Mouse (Mus musculus): ENCODE measurements at regions not wholly inside any gene's neighbourhood (a gene's known extent, or its start where the extent isn't known, plus 50 kb on each side); places are given as distances from the start of the nearest gene placed in this dataset.

DNA sequence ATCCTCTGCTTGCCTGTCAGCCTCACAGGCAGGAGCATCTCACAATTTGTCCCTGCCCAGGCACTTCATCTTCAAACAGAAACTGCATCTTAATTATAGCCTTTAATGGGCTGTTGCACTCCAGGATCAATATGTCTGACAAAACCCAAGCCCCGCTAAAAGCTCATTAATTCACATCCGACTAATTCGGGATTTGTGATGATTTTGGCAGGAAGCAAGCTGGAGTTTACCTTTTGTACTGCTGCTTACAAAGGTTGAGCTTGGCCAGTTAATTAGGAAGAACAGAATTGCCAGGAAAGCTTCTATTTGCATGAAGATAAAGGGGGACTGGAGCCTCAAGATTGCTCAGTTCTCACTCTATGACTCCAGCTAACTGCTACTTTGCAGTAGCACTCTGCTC, 596.6 kb upstream of the Sptlc3 start:
- H3K4me1 ChIP-seq (replicated peaks; ENCODE audit: control insufficient read depth, insufficient read depth, low read length) = no peaks in the 10 kb centered on the region
- ATAC-seq (replicated peaks; ENCODE audit: low FRiP score) (no peak), DNase-seq (ENCODE audit: low spot score) (no peak)
- H3K4me2 ChIP-seq = no peak overlapping the region
- no peak overlapping the region for H3K4me3 ChIP-seq (ENCODE audit: low read depth, low read length)
- H3K36me3 ChIP-seq (ENCODE audit: control insufficient read depth, insufficient read depth, low read length) = no peaks in the 10 kb centered on the region
- WGBS = 42% methylated on average over 3 of the region's 3 CpGs
- no peak overlapping the region for H3K27ac ChIP-seq (ENCODE audit: low read depth, low read length)
- H3K9me3 ChIP-seq (ENCODE audit: control insufficient read depth, low read length) = no peaks in the 10 kb centered on the region
- no peak overlapping the region for H3K9ac ChIP-seq (ENCODE audit: low read depth, low read length)
- H3K27me3 ChIP-seq (replicated peaks; ENCODE audit: control insufficient read depth, insufficient read depth, low read length) = no peaks in the 10 kb centered on the region

DNA sequence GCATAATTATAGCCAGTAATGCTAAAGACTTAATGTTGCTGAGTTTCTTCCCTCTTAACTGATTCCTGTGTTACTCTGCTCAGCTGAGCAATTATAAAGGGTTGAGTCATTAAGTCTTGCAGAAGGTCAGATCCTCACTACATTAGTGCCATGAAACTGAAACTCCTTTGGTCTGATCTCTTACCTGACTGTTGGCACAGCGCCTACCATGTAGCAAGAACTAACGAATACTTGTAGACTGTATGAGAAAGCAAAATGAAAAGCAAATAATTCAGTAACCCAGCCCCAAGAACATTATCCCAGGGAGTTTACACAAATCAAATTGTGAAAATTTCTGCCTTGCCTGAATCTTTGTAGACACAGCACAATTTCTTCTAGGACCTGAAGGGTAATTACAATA, 556.5 kb upstream of the Sptlc3 start:
- Histone ChIP-seq H3K4me3 (ENCODE audit: low read depth, low read length) (no peak overlapping the region), H3K4me2 (no peak overlapping the region), H3K4me1 (replicated peaks; ENCODE audit: control insufficient read depth, insufficient read depth, low read length) (no peaks in the 10 kb centered on the region), H3K9ac (ENCODE audit: low read depth, low read length) (no peak overlapping the region), H3K36me3 (ENCODE audit: control insufficient read depth, insufficient read depth, low read length) (no peaks in the 10 kb centered on the region), H3K27ac (ENCODE audit: low read depth, low read length) (no peak overlapping the region), H3K9me3 (ENCODE audit: control insufficient read depth, low read length) (no peaks in the 10 kb centered on the region), H3K27me3 (replicated peaks; ENCODE audit: control insufficient read depth, insufficient read depth, low read length) (no peaks in the 10 kb centered on the region)
- ATAC-seq (replicated peaks; ENCODE audit: low FRiP score) (no peak), DNase-seq (ENCODE audit: low spot score) (no peak)
- WGBS = 92% methylated on average over 2 of the region's 2 CpGs

DNA sequence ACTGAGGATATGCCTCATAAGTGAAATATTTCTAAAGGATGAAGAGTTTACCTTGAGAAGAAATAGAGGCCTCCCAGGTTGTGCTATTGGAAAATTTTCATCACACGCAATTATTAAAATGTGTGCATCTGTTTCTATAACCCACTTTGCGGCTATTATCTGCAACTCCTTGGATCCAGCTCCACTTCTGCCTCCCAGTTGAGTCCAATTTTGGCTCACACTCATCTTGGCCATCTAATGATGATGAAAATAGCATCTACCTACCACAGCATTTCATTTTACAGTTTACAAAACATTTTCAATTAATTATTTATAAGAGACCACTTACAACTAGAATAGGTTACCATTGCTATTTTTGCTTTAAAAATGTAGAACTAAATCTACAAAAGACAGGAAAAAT, 554.3 kb upstream of the Sptlc3 start:
- WGBS = 85% methylated on average over 2 of the region's 2 CpGs
- no peak for DNase-seq (ENCODE audit: low spot score)

DNA sequence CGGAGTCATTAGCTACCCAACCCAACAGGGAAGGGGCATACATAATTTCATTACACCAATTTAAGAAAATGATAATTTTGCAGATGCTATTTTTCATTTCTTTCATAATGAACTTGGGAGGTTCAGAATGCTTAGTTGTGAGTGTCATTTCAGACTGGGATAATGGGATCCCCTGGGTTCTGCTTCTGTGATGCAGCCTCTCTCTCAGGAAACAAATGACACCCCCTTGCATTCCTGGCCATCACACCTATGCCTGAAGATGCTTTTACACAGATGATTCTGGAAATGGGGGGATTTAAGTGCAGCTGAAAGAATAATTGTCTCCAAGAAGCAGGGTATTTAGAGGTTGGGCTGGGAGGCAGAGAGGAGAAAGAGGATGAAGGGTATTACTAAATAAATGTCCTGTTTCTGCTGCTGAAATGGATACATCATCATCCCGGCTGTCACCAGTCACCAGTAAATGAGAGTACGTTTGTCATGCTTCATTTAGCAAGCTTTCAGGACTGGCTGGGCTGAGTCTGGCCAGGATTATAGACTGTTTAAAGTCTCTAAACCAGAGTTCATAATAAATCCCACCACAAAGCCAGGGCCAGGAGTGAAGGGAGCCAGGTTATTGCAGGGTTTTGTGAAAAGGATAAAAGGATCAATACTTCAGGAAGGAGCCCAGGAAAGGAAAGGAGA, 527.5 kb upstream of the Sptlc3 start:
- Histone ChIP-seq H3K4me2 (no peak overlapping the region), H3K27me3 (replicated peaks; ENCODE audit: control insufficient read depth, insufficient read depth, low read length) (no peaks in the 10 kb centered on the region), H3K36me3 (ENCODE audit: control insufficient read depth, insufficient read depth, low read length) (no peaks in the 10 kb centered on the region), H3K9ac (ENCODE audit: low read depth, low read length) (no peak overlapping the region), H3K27ac (ENCODE audit: low read depth, low read length) (no peak overlapping the region), H3K4me3 (ENCODE audit: low read depth, low read length) (no peak overlapping the region), H3K4me1 (replicated peaks; ENCODE audit: control insufficient read depth, insufficient read depth, low read length) (no peaks in the 10 kb centered on the region), H3K9me3 (ENCODE audit: control insufficient read depth, low read length) (no peaks in the 10 kb centered on the region)
- DNase-seq (ENCODE audit: low spot score) = no peak
- ATAC-seq (replicated peaks; ENCODE audit: low FRiP score) = no peak
- 72% methylated on average over 3 of the region's 3 CpGs for WGBS

More for the DNA sequence above, 554.3 kb upstream of the Sptlc3 start:
- no peaks in the 10 kb centered on the region for H3K4me1 ChIP-seq (replicated peaks; ENCODE audit: control insufficient read depth, insufficient read depth, low read length)
- no peak for ATAC-seq (replicated peaks; ENCODE audit: low FRiP score)
- H3K4me2 ChIP-seq = no peak overlapping the region
- H3K9me3 ChIP-seq (ENCODE audit: control insufficient read depth, low read length) = no peaks in the 10 kb centered on the region
- no peaks in the 10 kb centered on the region for H3K27me3 ChIP-seq (replicated peaks; ENCODE audit: control insufficient read depth, insufficient read depth, low read length)
- H3K36me3 ChIP-seq (ENCODE audit: control insufficient read depth, insufficient read depth, low read length) = no peaks in the 10 kb centered on the region
- no peak overlapping the region for H3K27ac ChIP-seq (ENCODE audit: low read depth, low read length)
- H3K4me3 ChIP-seq (ENCODE audit: low read depth, low read length) = no peak overlapping the region
- H3K9ac ChIP-seq (ENCODE audit: low read depth, low read length) = no peak overlapping the region

GRCm38 (mm10) chr2:138974548-138974947, 519.2 kb upstream of the Sptlc3 start:
- Histone ChIP-seq H3K27ac (ENCODE audit: low read depth, low read length) (no peak overlapping the region), H3K27me3 (replicated peaks; ENCODE audit: control insufficient read depth, insufficient read depth, low read length) (no peaks in the 10 kb centered on the region), H3K4me3 (ENCODE audit: low read depth, low read length) (no peak overlapping the region), H3K36me3 (ENCODE audit: control insufficient read depth, insufficient read depth, low read length) (no peaks in the 10 kb centered on the region), H3K4me2 (no peak overlapping the region), H3K9ac (ENCODE audit: low read depth, low read length) (no peak overlapping the region), H3K9me3 (ENCODE audit: control insufficient read depth, low read length) (no peaks in the 10 kb centered on the region), H3K4me1 (replicated peaks; ENCODE audit: control insufficient read depth, insufficient read depth, low read length) (no peaks in the 10 kb centered on the region)
- no peak for DNase-seq (ENCODE audit: low spot score)
- 49% methylated on average over 2 of the region's 2 CpGs for WGBS
- no peak for ATAC-seq (replicated peaks; ENCODE audit: low FRiP score)

GRCm38 (mm10) chr2:138990031-138990430, 503.7 kb upstream of the Sptlc3 start:
- H3K9me3 ChIP-seq (ENCODE audit: control insufficient read depth, low read length) = no peaks in the 10 kb centered on the region
- H3K4me2 ChIP-seq = no peak overlapping the region
- no peaks in the 10 kb centered on the region for H3K36me3 ChIP-seq (ENCODE audit: control insufficient read depth, insufficient read depth, low read length)
- DNase-seq (ENCODE audit: low spot score) (no peak), ATAC-seq (replicated peaks; ENCODE audit: low FRiP score) (no peak)
- no peaks in the 10 kb centered on the region for H3K27me3 ChIP-seq (replicated peaks; ENCODE audit: control insufficient read depth, insufficient read depth, low read length)
- no peak overlapping the region for H3K9ac ChIP-seq (ENCODE audit: low read depth, low read length)
- H3K4me3 ChIP-seq (ENCODE audit: low read depth, low read length) = no peak overlapping the region
- WGBS = 36% methylated on average over 1 of the region's 1 CpGs
- H3K4me1 ChIP-seq (replicated peaks; ENCODE audit: control insufficient read depth, insufficient read depth, low read length) = no peaks in the 10 kb centered on the region
- no peak overlapping the region for H3K27ac ChIP-seq (ENCODE audit: low read depth, low read length)

DNA sequence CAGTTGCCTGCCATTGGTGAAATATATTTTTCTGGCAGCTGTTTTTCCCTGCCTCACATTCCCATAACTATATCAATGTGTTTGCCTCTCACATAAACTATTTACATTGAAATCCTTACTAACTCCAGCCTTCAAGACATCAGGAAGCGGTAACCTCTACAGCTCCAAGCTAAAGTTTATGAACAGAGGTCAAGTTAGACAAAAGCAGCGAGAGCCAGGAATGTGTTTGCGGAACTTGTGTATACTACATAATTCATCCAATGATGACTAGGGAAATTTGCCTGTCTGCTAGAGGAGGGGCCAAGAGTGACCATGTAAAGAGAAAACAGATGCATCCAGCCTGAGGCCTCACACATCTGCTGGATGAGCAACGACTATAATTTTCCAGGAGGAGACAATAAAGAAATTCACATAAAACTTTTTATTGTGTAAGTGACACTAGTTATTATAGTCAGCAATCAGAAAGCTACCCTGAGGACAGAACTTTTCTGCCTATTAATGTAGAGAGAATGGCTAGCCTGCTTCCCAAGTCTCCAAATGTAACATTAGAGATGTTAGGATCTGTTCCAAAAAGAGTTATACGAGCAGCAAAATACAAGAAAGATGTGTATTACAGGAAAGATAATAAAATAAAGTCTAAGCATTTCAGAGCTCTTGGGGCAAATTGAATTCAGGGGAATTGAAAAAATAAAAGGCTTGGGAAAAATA, 461.5 kb upstream of the Sptlc3 start:
- no peak overlapping the region for H3K9ac ChIP-seq (ENCODE audit: low read depth, low read length)
- no peaks in the 10 kb centered on the region for H3K36me3 ChIP-seq (ENCODE audit: control insufficient read depth, insufficient read depth, low read length)
- H3K4me3 ChIP-seq (ENCODE audit: low read depth, low read length) = no peak overlapping the region
- 79% methylated on average over 5 of the region's 5 CpGs for WGBS
- H3K9me3 ChIP-seq (ENCODE audit: control insufficient read depth, low read length) = no peaks in the 10 kb centered on the region
- ATAC-seq (replicated peaks; ENCODE audit: low FRiP score) (no peak), DNase-seq (ENCODE audit: low spot score) (no peak)
- no peaks in the 10 kb centered on the region for H3K4me1 ChIP-seq (replicated peaks; ENCODE audit: control insufficient read depth, insufficient read depth, low read length)
- no peaks in the 10 kb centered on the region for H3K27me3 ChIP-seq (replicated peaks; ENCODE audit: control insufficient read depth, insufficient read depth, low read length)
- no peak overlapping the region for H3K4me2 ChIP-seq
- H3K27ac ChIP-seq (ENCODE audit: low read depth, low read length) = no peak overlapping the region

DNA sequence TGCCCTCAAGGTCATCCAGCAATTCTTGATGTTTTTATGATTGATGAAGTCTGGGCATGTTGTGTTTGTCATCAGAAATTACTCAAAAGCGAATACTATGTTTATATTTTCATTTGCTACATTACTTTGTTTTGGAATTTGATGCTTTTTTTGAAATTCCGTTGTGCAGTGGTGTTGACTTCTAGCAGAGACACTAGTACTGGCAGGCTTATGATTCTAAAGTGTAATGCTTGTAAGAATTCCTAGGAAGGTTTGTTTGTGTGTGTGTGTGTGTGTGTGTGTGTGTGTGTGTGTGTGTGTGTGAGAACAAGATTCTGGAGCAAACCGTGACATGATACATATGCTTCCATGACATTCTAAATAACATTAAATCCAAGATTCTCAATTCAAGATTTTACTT, 458.9 kb upstream of the Sptlc3 start:
- Histone ChIP-seq H3K4me2 (no peak overlapping the region), H3K4me1 (replicated peaks; ENCODE audit: control insufficient read depth, insufficient read depth, low read length) (no peaks in the 10 kb centered on the region), H3K9ac (ENCODE audit: low read depth, low read length) (no peak overlapping the region), H3K27me3 (replicated peaks; ENCODE audit: control insufficient read depth, insufficient read depth, low read length) (no peaks in the 10 kb centered on the region), H3K4me3 (ENCODE audit: low read depth, low read length) (no peak overlapping the region), H3K27ac (ENCODE audit: low read depth, low read length) (no peak overlapping the region), H3K36me3 (ENCODE audit: control insufficient read depth, insufficient read depth, low read length) (no peaks in the 10 kb centered on the region), H3K9me3 (ENCODE audit: control insufficient read depth, low read length) (no peaks in the 10 kb centered on the region)
- no peak for ATAC-seq (replicated peaks; ENCODE audit: low FRiP score)
- DNase-seq (ENCODE audit: low spot score) = no peak
- WGBS = 71% methylated on average over 3 of the region's 3 CpGs

DNA sequence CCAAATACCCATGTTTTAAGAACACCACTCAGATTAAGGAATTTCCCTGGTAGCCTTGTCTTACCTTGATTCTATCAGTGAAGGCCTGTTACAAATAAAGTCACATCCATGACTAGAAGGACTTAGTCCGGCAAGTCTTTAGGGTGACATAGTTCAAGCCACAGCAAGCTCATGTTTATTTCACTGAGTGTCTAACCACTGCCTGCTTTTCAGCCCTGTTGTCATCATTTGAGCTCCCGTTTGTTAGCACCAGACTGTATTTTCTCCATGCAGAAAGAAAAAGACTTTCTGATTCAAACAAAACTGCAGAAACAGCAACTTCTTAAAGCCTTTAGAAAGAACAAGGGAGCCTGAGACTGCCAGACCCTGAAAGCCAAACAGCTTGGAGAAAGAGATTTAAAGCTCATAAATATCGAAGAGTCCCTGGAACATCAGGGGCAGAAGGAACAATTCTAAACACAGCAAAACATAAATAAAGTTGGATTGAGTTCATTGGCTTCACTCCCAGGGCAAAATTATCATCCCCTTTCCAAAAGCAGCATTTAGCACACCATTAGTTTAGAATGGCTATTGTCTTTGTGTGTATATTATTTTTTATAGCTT, 451.9 kb upstream of the Sptlc3 start:
- Histone ChIP-seq H3K9ac (ENCODE audit: low read depth, low read length) (no peak overlapping the region), H3K4me3 (ENCODE audit: low read depth, low read length) (no peak overlapping the region), H3K36me3 (ENCODE audit: control insufficient read depth, insufficient read depth, low read length) (no peaks in the 10 kb centered on the region), H3K27ac (ENCODE audit: low read depth, low read length) (no peak overlapping the region), H3K4me2 (no peak overlapping the region), H3K9me3 (ENCODE audit: control insufficient read depth, low read length) (no peaks in the 10 kb centered on the region), H3K27me3 (replicated peaks; ENCODE audit: control insufficient read depth, insufficient read depth, low read length) (no peaks in the 10 kb centered on the region), H3K4me1 (replicated peaks; ENCODE audit: control insufficient read depth, insufficient read depth, low read length) (no peaks in the 10 kb centered on the region)
- ATAC-seq (replicated peaks; ENCODE audit: low FRiP score) = no peak
- DNase-seq (ENCODE audit: low spot score) = no peak
- WGBS = 68% methylated on average over 3 of the region's 3 CpGs

All from liver, embryonic 11.5 days (tissue).